Mouse (Mus musculus) MEL (cell line): ENCODE data around the gene Triobp.

Experiments
- CHD1 ChIP-seq: IDR thresholded peaks from 2 replicates; pipeline ENCODE4 v1.6.1; 2012; ENCODE audit warnings: low read depth, mild to moderate bottlenecking, inconsistent platforms, low read length, improper control_type of control experiment
- CTCF ChIP-seq, 3 experiments: IDR thresholded peaks in 2 of 3; conservative IDR thresholded peaks in 1 of 3; 2 replicates each; pipeline ENCODE4 v1.5.1; 2011 to 2012; ENCODE audit warnings: low read length in 3 of 3, low read depth in 2 of 3, mild to moderate bottlenecking in 2 of 3, improper control_type of control experiment in 1 of 3, inconsistent platforms in 1 of 3, mixed read lengths in 1 of 3, moderate library complexity in 1 of 3; ENCODE audit not compliant: control insufficient read depth in 1 of 3, insufficient read depth in 1 of 3, poor library complexity in 1 of 3, severe bottlenecking in 1 of 3
- E2F4 ChIP-seq: IDR thresholded peaks from 2 replicates; pipeline ENCODE4 v1.6.1; 2011; ENCODE audit warnings: low read depth, low read length, improper control_type of control experiment, borderline replicate concordance
- EP300 ChIP-seq, 2 experiments: IDR thresholded peaks; 2 replicates each; pipeline ENCODE4 v1.6.1; 2011; ENCODE audit warnings: improper control_type of control experiment in 2 of 2, low read length in 2 of 2, low read depth in 1 of 2, mild to moderate bottlenecking in 1 of 2
- GABPA ChIP-seq: IDR thresholded peaks from 2 replicates; pipeline ENCODE4 v1.6.1; 2012; ENCODE audit warnings: low read depth, mild to moderate bottlenecking, inconsistent platforms, low read length, improper control_type of control experiment, moderate library complexity
- GATA1 ChIP-seq: IDR thresholded peaks from 2 replicates; pipeline ENCODE4 v1.6.1; 2011; ENCODE audit warnings: low read depth, low read length, improper control_type of control experiment
- MAZ ChIP-seq: IDR thresholded peaks from 2 replicates; pipeline ENCODE4 v1.6.1; 2012; ENCODE audit warnings: low read depth, mild to moderate bottlenecking, inconsistent platforms, low read length, improper control_type of control experiment
- MYC ChIP-seq: IDR thresholded peaks from 2 replicates; pipeline ENCODE4 v1.6.1; 2011; ENCODE audit warnings: low read depth, mild to moderate bottlenecking, low read length, improper control_type of control experiment, moderate library complexity
- POLR2A ChIP-seq, 2 experiments: IDR thresholded peaks; 2 replicates each; pipeline ENCODE4 v1.6.1; 2011 to 2012; ENCODE audit warnings: low read length in 2 of 2, mild to moderate bottlenecking in 2 of 2, control low read depth in 1 of 2, improper control_type of control experiment in 1 of 2, low read depth in 1 of 2, moderate library complexity in 1 of 2; ENCODE audit not compliant: control insufficient read depth in 1 of 2, insufficient read depth in 1 of 2, poor library complexity in 1 of 2
- POLR2AphosphoS2 ChIP-seq: IDR thresholded peaks from 2 replicates; pipeline ENCODE4 v1.6.1; 2011; ENCODE audit warnings: low read length, improper control_type of control experiment
- POLR2AphosphoS5 ChIP-seq: IDR thresholded peaks from 2 replicates; pipeline ENCODE4 v1.6.1; 2012; ENCODE audit warnings: low read depth, borderline replicate concordance, mild to moderate bottlenecking, inconsistent platforms, low read length, moderate library complexity, mixed read lengths
- TAL1 ChIP-seq: IDR thresholded peaks from 2 replicates; pipeline ENCODE4 v1.6.1; 2012; ENCODE audit warnings: mild to moderate bottlenecking, inconsistent platforms, low read length, moderate library complexity, mixed read lengths

GRCm38 (mm10) chr15:78914091-78914822 is 33.3 kb upstream of the Triobp start:
- no peak for TF ChIP-seq POLR2A (IDR thresholded peaks at IDR 0.05; ENCODE audit: control insufficient read depth in 1 of 2, insufficient read depth in 1 of 2, low read depth in 1 of 2, low read length in 2 of 2, poor library complexity in 1 of 2)
- TF ChIP-seq GATA1, result no peak
- no peak for TF ChIP-seq CTCF (IDR thresholded peaks at IDR 0.05 in 2 of 3, conservative IDR thresholded peaks at IDR 0.05 in 1 of 3; ENCODE audit: control insufficient read depth in 1 of 3, insufficient read depth in 1 of 3, low read depth in 2 of 3, low read length in 3 of 3, poor library complexity in 1 of 3, severe bottlenecking in 1 of 3)
- no peak for TF ChIP-seq CHD1
- TF ChIP-seq E2F4, result no peak
- no peak for TF ChIP-seq MAZ
- no peak for TF ChIP-seq MYC
- TF ChIP-seq GABPA, result no peak
- no peak for TF ChIP-seq EP300 (IDR thresholded peaks at IDR 0.05; ENCODE audit: low read depth in 1 of 2, low read length in 2 of 2)
- TF ChIP-seq TAL1, result no peak
- no peak for TF ChIP-seq POLR2AphosphoS5
- TF ChIP-seq POLR2AphosphoS2, result no peak
